Mouse (Mus musculus) Patski (cell line): ENCODE data around the gene Nfasc. TPM values are rescaled to one million over a fixed set of nuclear protein-coding genes. Genes with fewer than 3 reads are reported as not detected.

Experiments
- ATAC-seq: fragments of 100-300 bp; one replicate; pipeline ENCODE4 v1.8.0; 2021
- CTCF ChIA-PET: fragments of 350-600 bp; sonication (Branson Sonifier 250); formaldehyde crosslinking; loops from one replicate; lab custom pipeline; 2022; ENCODE audit warnings: inconsistent platforms; lab: Charles Lee
- POLR2A ChIA-PET: fragments of 350-600 bp; sonication (Branson Sonifier 250); formaldehyde crosslinking; loops from one replicate; lab custom pipeline; 2022; ENCODE audit warnings: antibody characterized with exemption, inconsistent platforms; lab: Charles Lee
- DNase-seq: peaks from one replicate; pipeline ENCODE4 v3.0.0-alpha.2; 2011; ENCODE audit warnings: low read depth, low spot score
- H3K27me3 ChIP-seq: fragments of 371-371 bp; one replicate; pipeline ENCODE4 v1.5.1; 2021
- CTCF ChIP-seq: fragments of 100-300 bp; IDR thresholded peaks from one replicate; pipeline ENCODE4 v1.5.1; 2021
- in situ Hi-C: fragments of 300-500 bp; cut with MboI; formaldehyde crosslinking; loops from 3 replicates; pipeline ENCODE4 v1.11.1; 2018; ENCODE audit warnings: low pct_unique_long_range_greater_than_20kb, mixed read lengths
- polyA plus RNA-seq: library from polyadenylated mRNA; unstranded; gene quantifications from one replicate; pipeline ENCODE4 v1.2.3, GENCODE M21; 2021

Gene Nfasc
- polyA plus RNA-seq, 1 experiment from 2014 or later = not detected

- in situ Hi-C loops = no loop called here
- ATAC-seq (no peak), DNase-seq (no peak)
- no peak for TF ChIP-seq CTCF
- peaks cover 19% of the 10 kb centered on the region for H3K27me3 ChIP-seq
- CTCF ChIA-PET = no interaction called here
- POLR2A ChIA-PET = no interaction called here
These were observed 199.6 kb downstream of the Nfasc start for GRCm38 (mm10) chr1:132541824-132542599.

GRCm38 (mm10) chr1:132541171-132541823 lies 200.3 kb downstream of the Nfasc start:
- in situ Hi-C loops = no loop called here

GRCm38 (mm10) chr1:132540701-132541100 lies 200.9 kb downstream of the Nfasc start:
- TF ChIP-seq CTCF = no peak
- peaks cover 19% of the 10 kb centered on the region for H3K27me3 ChIP-seq
- no peak for ATAC-seq
- POLR2A ChIA-PET = no interaction called here
- in situ Hi-C loops = no loop called here
- no peak for DNase-seq
- CTCF ChIA-PET = no interaction called here

More at GRCm38 (mm10) chr1:132541171-132541823, 200.3 kb downstream of the Nfasc start:
- ATAC-seq (no peak), DNase-seq (no peak)
- ChIA-PET POLR2A (no interaction called here), CTCF (no interaction called here)
- peaks cover 19% of the 10 kb centered on the region for H3K27me3 ChIP-seq
- no peak for TF ChIP-seq CTCF

- DNase-seq = no peak
- ChIA-PET CTCF (no interaction called here), POLR2A (no interaction called here)
- in situ Hi-C loops = no loop called here
- ATAC-seq = no peak
- no peak for TF ChIP-seq CTCF
- peaks cover 28% of the 10 kb centered on the region for H3K27me3 ChIP-seq
These were observed 203.9 kb downstream of the Nfasc start for GRCm38 (mm10) chr1:132537736-132538135.

GRCm38 (mm10) chr1:132536416-132536815 lies 205.2 kb downstream of the Nfasc start:
- peaks cover 23% of the 10 kb centered on the region for H3K27me3 ChIP-seq
- in situ Hi-C loops = no loop called here

GRCm38 (mm10) chr1:132535541-132535940 lies 206.1 kb downstream of the Nfasc start:
- DNase-seq (no peak), ATAC-seq (no peak)
- TF ChIP-seq CTCF = no peak
- in situ Hi-C loops = no loop called here
- CTCF ChIA-PET = no interaction called here
- peaks cover 22% of the 10 kb centered on the region for H3K27me3 ChIP-seq
- POLR2A ChIA-PET = no interaction called here

More at GRCm38 (mm10) chr1:132536416-132536815, 205.2 kb downstream of the Nfasc start:
- POLR2A ChIA-PET = no interaction called here
- CTCF ChIA-PET = no interaction called here
- DNase-seq (no peak), ATAC-seq (no peak)
- no peak for TF ChIP-seq CTCF

- ChIA-PET CTCF (no interaction called here), POLR2A (no interaction called here)
- peaks cover 32% of the 10 kb centered on the region for H3K27me3 ChIP-seq
- no peak for TF ChIP-seq CTCF
- DNase-seq = no peak
- no peak for ATAC-seq
- in situ Hi-C loops = no loop called here
These were observed 207.8 kb downstream of the Nfasc start for GRCm38 (mm10) chr1:132533840-132534239.

- ATAC-seq (no peak), DNase-seq (no peak)
- ChIA-PET POLR2A (interaction anchor here (0.7 kb wide), 1 partner anchor 22 kb away, joined by 4 read pairs; no protein-coding TSS in a partner anchor), CTCF (interaction anchor here (1.3 kb wide), 1 partner anchor 62 kb away, joined by 4 read pairs; no protein-coding TSS in a partner anchor)
- peaks cover 38% of the 10 kb centered on the region for H3K27me3 ChIP-seq
- TF ChIP-seq CTCF = no peak
- in situ Hi-C loops = no loop called here
These were observed 209.1 kb downstream of the Nfasc start for GRCm38 (mm10) chr1:132532521-132532920.

GRCm38 (mm10) chr1:132530631-132531191 lies 210.9 kb downstream of the Nfasc start:
- ChIA-PET CTCF (no interaction called here), POLR2A (no interaction called here)
- peaks cover 38% of the 10 kb centered on the region for H3K27me3 ChIP-seq
- in situ Hi-C loops = no loop called here
- ATAC-seq (no peak), DNase-seq (no peak)
- TF ChIP-seq CTCF = no peak

- ATAC-seq (no peak), DNase-seq (no peak)
- ChIA-PET POLR2A (no interaction called here), CTCF (interaction anchor here (1.0 to 1.3 kb wide), 2 partner anchors 64 to 80 kb away, joined by 3 read pairs; no protein-coding TSS in a partner anchor)
- peaks cover 33% of the 10 kb centered on the region for H3K27me3 ChIP-seq
- in situ Hi-C loops = loop anchor here (5.0 kb wide), 1 partner anchor 64 kb away; no protein-coding TSS in a partner anchor
- TF ChIP-seq CTCF = no peak
These were observed 212.8 kb downstream of the Nfasc start for GRCm38 (mm10) chr1:132528647-132529334.
